14 mouse cellular contexts compared by ENCODE assay signal in genomic region chr9:85835521-85836425, GRCm38 (mm10). TPM values are rescaled to one million over a fixed set of nuclear protein-coding genes. Genes with fewer than 3 reads are reported as not detected.
DNase-seq lines count a peak whose midpoint lies in the region; ATAC-seq and TF ChIP-seq lines count a peak whose summit lies in the region.
"Had no signal": no experiment of that assay in that cellular context is flagged by ENCODE, and none has a peak within 500 bp of the region (broad histone marks: within the 10 kb centered on the region; RNA-seq: fewer than 3 reads in every experiment).

No protein-coding gene starts in this region.

- no peak overlapping the region for H3K27ac ChIP-seq in forebrain, postnatal 0 days (ENCODE audit: low read depth, low read length)
- H3K27ac ChIP-seq in forebrain, embryonic 11.5 days (ENCODE audit: low read depth, low read length): no peak overlapping the region
- H3K27ac ChIP-seq: limb, embryonic 13.5 days; liver, embryonic 15.5 days had no signal

- intact Hi-C loops in left cerebral cortex, postnatal 4 days (cut with DNase I): no loop called here

- DNase-seq in forebrain, postnatal 0 days: peak; percentile 50
- no peak for DNase-seq in forebrain, embryonic 11.5 days (ENCODE audit: low spot score)
- DNase-seq in left cerebral cortex, postnatal 4 days: peak; percentile 81
- no peak for DNase-seq in left cerebral cortex, adult 9 months (ENCODE audit: low spot score in 2 of 2)
- DNase-seq in cerebellum, adult 11 months: peak; percentile 66
- peak; percentile 64 to 74 for DNase-seq in cerebellum, postnatal 25 days
- no peak for DNase-seq in lung, adult 18-20 months
- DNase-seq: B cell, adult 2 months; kidney, adult 18-20 months; kidney, postnatal 36 days; lung, postnatal 14 days; thymus, postnatal 36 days had no signal

- H3K4me1 ChIP-seq in forebrain, postnatal 0 days (ENCODE audit: insufficient read depth): no peaks in the 10 kb centered on the region
- no peaks in the 10 kb centered on the region for H3K4me1 ChIP-seq in forebrain, embryonic 11.5 days (replicated peaks; ENCODE audit: control insufficient read depth, insufficient read depth, low read length)
- H3K4me1 ChIP-seq: limb, embryonic 13.5 days; liver, embryonic 15.5 days had no signal

- H3K4me3 ChIP-seq in forebrain, postnatal 0 days (ENCODE audit: low read depth, low read length): no peak overlapping the region
- no peak overlapping the region for H3K4me3 ChIP-seq in forebrain, embryonic 11.5 days (ENCODE audit: low read depth, low read length)
- H3K4me3 ChIP-seq: limb, embryonic 13.5 days; liver, embryonic 15.5 days had no signal

- no peaks in the 10 kb centered on the region for H3K36me3 ChIP-seq in forebrain, postnatal 0 days (ENCODE audit: insufficient read depth)
- H3K36me3 ChIP-seq in forebrain, embryonic 11.5 days (ENCODE audit: control insufficient read depth, insufficient read depth, low read length): no peaks in the 10 kb centered on the region
- H3K36me3 ChIP-seq: limb, embryonic 13.5 days; liver, embryonic 15.5 days had no signal

- ATAC-seq in forebrain, postnatal 0 days: peak; percentile 59
- ATAC-seq in forebrain, embryonic 11.5 days (replicated peaks; ENCODE audit: low FRiP score): no peak

- H3K27me3 ChIP-seq in forebrain, postnatal 0 days (ENCODE audit: insufficient read depth, low read length): no peaks in the 10 kb centered on the region
- H3K27me3 ChIP-seq in forebrain, embryonic 11.5 days (ENCODE audit: control insufficient read depth, insufficient read depth, low read length): no peaks in the 10 kb centered on the region
- H3K27me3 ChIP-seq: limb, embryonic 13.5 days had no signal

- peak; percentile 30; the same call in 1 of the 2 replicates for TF ChIP-seq CTCF in forebrain, postnatal 0 days (IDR thresholded peaks at IDR 0.05; ENCODE audit: low read depth)

- no peak overlapping the region for H3K4me2 ChIP-seq in forebrain, postnatal 0 days (ENCODE audit: low read depth)
- H3K4me2 ChIP-seq in forebrain, embryonic 11.5 days (ENCODE audit: low read depth, low read length, severe bottlenecking): no peak overlapping the region
- H3K4me2 ChIP-seq: limb, embryonic 13.5 days; liver, embryonic 15.5 days had no signal

- no peak overlapping the region for H3K9ac ChIP-seq in forebrain, postnatal 0 days
- no peak overlapping the region for H3K9ac ChIP-seq in forebrain, embryonic 11.5 days (ENCODE audit: low read length)
- H3K9ac ChIP-seq: limb, embryonic 13.5 days; liver, embryonic 15.5 days had no signal

- H3K9me3 ChIP-seq in forebrain, postnatal 0 days (ENCODE audit: low read length): no peaks in the 10 kb centered on the region
- no peaks in the 10 kb centered on the region for H3K9me3 ChIP-seq in forebrain, embryonic 11.5 days (ENCODE audit: control insufficient read depth, low read length)
- H3K9me3 ChIP-seq: limb, embryonic 13.5 days; liver, embryonic 15.5 days had no signal

- WGBS in forebrain, postnatal 0 days: 54% methylated on average over 17 of the region's 17 CpGs
- 89% methylated on average over 17 of the region's 17 CpGs for WGBS in forebrain, embryonic 11.5 days

RNA-seq across cellular contexts. Expression of gene Tpbg, which starts 6.4 kb away (rescaled TPM):
- total RNA-seq in forebrain, postnatal 0 days (2014; rRNA removed): 19.8 and 22.3 TPM in 2 replicates
- 10.4 and 13.1 TPM in 2 replicates for polyA plus RNA-seq in forebrain, postnatal 0 days (2015; fragmentation: Nextera tagmentation; extraction: Ambion mirVana)
- 33.8 and 39.5 TPM in 2 replicates for polyA plus RNA-seq in forebrain, embryonic 11.5 days (2014; fragmentation: Nextera tagmentation; extraction: Ambion mirVana)
- total RNA-seq in left cerebral cortex, postnatal 4 days (2021): 10 to 100 TPM; 24.2 to 32.8 TPM

Comparison
In these comparisons a context has a peak if more than half of its experiments do, and no peak if none do; other contexts are left out.
1. DNase-seq: peak in forebrain, postnatal 0 days (single experiment), left cerebral cortex, postnatal 4 days (single experiment), cerebellum, adult 11 months (single experiment) and cerebellum, postnatal 25 days (2 of 2); none in forebrain, embryonic 11.5 days (single experiment), left cerebral cortex, adult 9 months (0 of 2) and lung, adult 18-20 months (0 of 2).